In genomic region chr11:79291651-79292050, GRCm38 (mm10) we compare ENCODE assay signal across 17 mouse cellular contexts. TPM values are rescaled to one million over a fixed set of nuclear protein-coding genes. Genes with fewer than 3 reads are reported as not detected.
"Had no signal": no experiment of that assay in that cellular context is flagged by ENCODE, and none has a peak within 500 bp of the region (broad histone marks: within the 10 kb centered on the region; RNA-seq: fewer than 3 reads in every experiment).

No protein-coding gene starts in this region.

- ATAC-seq: inflammation-experienced regulatory T-cells, adult 6 months; liver, embryonic 12.5 days; midbrain, embryonic 16.5 days had no signal

- H3K27me3 ChIP-seq: limb, embryonic 15.5 days; liver, embryonic 12.5 days; megakaryocyte, embryonic 14.5 days; midbrain, embryonic 12.5 days; neural tube, embryonic 13.5 days had no signal

- H3K4me2 ChIP-seq: limb, embryonic 15.5 days; liver, embryonic 12.5 days; lung, embryonic 14.5 days; midbrain, embryonic 12.5 days; neural tube, embryonic 13.5 days had no signal

- H3K4me1 ChIP-seq: midbrain, embryonic 12.5 days had no signal

- H3K27ac ChIP-seq: limb, embryonic 15.5 days; liver, embryonic 12.5 days; midbrain, embryonic 12.5 days; neural tube, embryonic 13.5 days; stomach, postnatal 0 days had no signal

- H3K9ac ChIP-seq: limb, embryonic 15.5 days; liver, embryonic 12.5 days; lung, embryonic 14.5 days; midbrain, embryonic 12.5 days; neural tube, embryonic 13.5 days had no signal

- DNase-seq: layer of hippocampus, adult 9-11 months; layer of hippocampus, postnatal 36 days; lung, embryonic 14.5 days; lung, postnatal 10 days; lung, postnatal 4 days; right cerebral cortex, postnatal 14 days; thymus, postnatal 4 days had no signal

- H3K4me3 ChIP-seq: limb, embryonic 15.5 days; liver, embryonic 12.5 days; megakaryocyte, embryonic 14.5 days; midbrain, embryonic 12.5 days; neural tube, embryonic 13.5 days had no signal

- H3K9me3 ChIP-seq: limb, embryonic 15.5 days; liver, embryonic 12.5 days; megakaryocyte, embryonic 14.5 days; midbrain, embryonic 12.5 days; neural tube, embryonic 13.5 days had no signal

- H3K36me3 ChIP-seq: limb, embryonic 15.5 days; liver, embryonic 12.5 days; midbrain, embryonic 12.5 days; neural tube, embryonic 13.5 days had no signal

RNA-seq across cellular contexts. Expression of gene Gm9964, which starts 5.1 kb away (rescaled TPM):
- polyA plus RNA-seq: inflammation-experienced regulatory T-cells, adult 6 months; limb, embryonic 11.5 days; limb, embryonic 15.5 days; liver, embryonic 12.5 days; liver, embryonic 16.5 days; lung, embryonic 14.5 days; midbrain, embryonic 12.5 days; midbrain, embryonic 16.5 days; neural tube, embryonic 13.5 days; stomach, postnatal 0 days had no signal
